Mouse (Mus musculus): Measurements from ENCODE around the gene Spata31d1c.

Spata31d1c gene

GRCm38 (mm10) chr13:65032758-65033157, at the start of gene Spata31d1c:
Spata31d1c (plus strand) TSS chr13:65033058.
- DNase-seq (ENCODE audit: low spot score in 2 of 2), result no peak

GRCm38 (mm10) chr13:64988828-64989227, 44.0 kb upstream of the Spata31d1c start:
- no peak for DNase-seq (ENCODE audit: low spot score in 2 of 2)

- DNase-seq (ENCODE audit: low spot score in 2 of 2), result no peak
Measured at GRCm38 (mm10) chr13:65005414-65005813, 27.4 kb upstream of the Spata31d1c start.

- no peak for DNase-seq (ENCODE audit: low spot score in 2 of 2)
Measured at GRCm38 (mm10) chr13:65006760-65007159, 26.1 kb upstream of the Spata31d1c start.

- DNase-seq (ENCODE audit: low spot score in 2 of 2), result no peak
Measured at GRCm38 (mm10) chr13:65007971-65008370, 24.9 kb upstream of the Spata31d1c start.

GRCm38 (mm10) chr13:65011052-65011738, 21.7 kb upstream of the Spata31d1c start:
- DNase-seq (ENCODE audit: low spot score in 2 of 2), result no peak

- DNase-seq (ENCODE audit: low spot score in 2 of 2), result no peak
Measured at GRCm38 (mm10) chr13:65035057-65035456, 2.2 kb downstream of the Spata31d1c start.

GRCm38 (mm10) chr13:65052660-65053059, 19.8 kb downstream of the Spata31d1c start, which contains the start of gene Prss47:
Prss47 (minus strand) TSS chr13:65052760.
- DNase-seq (ENCODE audit: low spot score in 2 of 2), result no peak

- no peak for DNase-seq (ENCODE audit: low spot score in 2 of 2)
Measured at GRCm38 (mm10) chr13:65069969-65070368, 37.1 kb downstream of the Spata31d1c start.

All from spleen, postnatal 4 days (tissue).